Mouse (Mus musculus): ENCODE measurements around the gene Syt16.

The Syt16 gene

GRCm38 (mm10) chr12:73997297-73998127 is at the start of gene Syt16:
Gene Syt16 (plus strand): TSS chr12:73997661.
- no peak for DNase-seq (ENCODE audit: low read depth)

GRCm38 (mm10) chr12:73948415-73948814 is 49.0 kb upstream of the Syt16 start:
- DNase-seq (ENCODE audit: low read depth): no peak

GRCm38 (mm10) chr12:73949318-73950058 is 48.0 kb upstream of the Syt16 start:
- no peak for DNase-seq (ENCODE audit: low read depth)

- DNase-seq (ENCODE audit: low read depth): no peak
Observed at GRCm38 (mm10) chr12:73952879-73953278, 44.6 kb upstream of the Syt16 start.

- no peak for DNase-seq (ENCODE audit: low read depth)
Observed at GRCm38 (mm10) chr12:73953420-73954186, 43.9 kb upstream of the Syt16 start.

- no peak for DNase-seq (ENCODE audit: low read depth)
Observed at GRCm38 (mm10) chr12:73954785-73955184, 42.7 kb upstream of the Syt16 start.

GRCm38 (mm10) chr12:73957676-73958075 is 39.8 kb upstream of the Syt16 start:
- no peak for DNase-seq (ENCODE audit: low read depth)

GRCm38 (mm10) chr12:73958830-73959229 is 38.6 kb upstream of the Syt16 start:
- DNase-seq (ENCODE audit: low read depth): no peak

GRCm38 (mm10) chr12:73964291-73965281 is 32.9 kb upstream of the Syt16 start, which contains the start of gene Snapc1:
Gene Snapc1 (plus strand): TSS chr12:73964481.
- peak; percentile 98 for DNase-seq (ENCODE audit: low read depth)

GRCm38 (mm10) chr12:73969142-73969541 is 28.3 kb upstream of the Syt16 start:
- DNase-seq (ENCODE audit: low read depth): no peak

GRCm38 (mm10) chr12:73974584-73974983 is 22.9 kb upstream of the Syt16 start:
- DNase-seq (ENCODE audit: low read depth): peak; percentile 48

- DNase-seq (ENCODE audit: low read depth): no peak
Observed at GRCm38 (mm10) chr12:73978144-73978543, 19.3 kb upstream of the Syt16 start.

GRCm38 (mm10) chr12:73979667-73980066 is 17.8 kb upstream of the Syt16 start:
- DNase-seq (ENCODE audit: low read depth): no peak

GRCm38 (mm10) chr12:73982533-73982932 is 14.9 kb upstream of the Syt16 start:
- DNase-seq (ENCODE audit: low read depth): no peak

- DNase-seq (ENCODE audit: low read depth): peak; percentile 9
Observed at GRCm38 (mm10) chr12:73986299-73986698, 11.2 kb upstream of the Syt16 start.

GRCm38 (mm10) chr12:73988393-73989008 is 9.0 kb upstream of the Syt16 start:
- no peak for DNase-seq (ENCODE audit: low read depth)

GRCm38 (mm10) chr12:73989594-73989993 is 7.9 kb upstream of the Syt16 start:
- DNase-seq (ENCODE audit: low read depth): peak; percentile 72

- DNase-seq (ENCODE audit: low read depth): no peak
Observed at GRCm38 (mm10) chr12:73996906-73997296, 560 bp upstream of the Syt16 start.

- DNase-seq (ENCODE audit: low read depth): no peak
Observed at GRCm38 (mm10) chr12:73998128-73998456, 631 bp downstream of the Syt16 start.

GRCm38 (mm10) chr12:74002449-74002848 is 5.0 kb downstream of the Syt16 start:
- no peak for DNase-seq (ENCODE audit: low read depth)

GRCm38 (mm10) chr12:74009448-74009911 is 12.0 kb downstream of the Syt16 start:
- DNase-seq (ENCODE audit: low read depth): peak; percentile 78
